Mouse (Mus musculus) bone marrow, adult 2 months (tissue): ENCODE measurements around the gene Clec3b. TPM values are rescaled to one million over a fixed set of nuclear protein-coding genes. Genes with fewer than 3 reads are reported as not detected.

Experiments
- H3K27ac ChIP-seq: fragments of 200-500 bp; 2 replicates; pipeline ENCODE4 v1.5.1; 2012; ENCODE audit warnings: low read depth, mild to moderate bottlenecking, control low read depth, inconsistent platforms, low read length; ENCODE audit not compliant: control insufficient read depth, poor library complexity, insufficient read depth
- H3K4me1 ChIP-seq: fragments of 200-500 bp; 2 replicates; pipeline ENCODE4 v1.6.1; 2011; ENCODE audit warnings: low read length; ENCODE audit not compliant: control insufficient read depth, insufficient read depth
- H3K4me3 ChIP-seq: fragments of 200-500 bp; replicated peaks from 2 replicates; pipeline ENCODE3; 2011; ENCODE audit warnings: mild to moderate bottlenecking, low read depth, low read length, control low read depth; ENCODE audit not compliant: control insufficient read depth
- CTCF ChIP-seq: fragments of 200-500 bp; IDR thresholded peaks from 2 replicates; pipeline ENCODE4 v1.5.1; 2011; ENCODE audit warnings: low read length, control low read depth; ENCODE audit not compliant: control insufficient read depth, insufficient read depth
- POLR2A ChIP-seq: fragments of 200-500 bp; IDR thresholded peaks from 2 replicates; pipeline ENCODE4 v1.6.1; 2011; ENCODE audit warnings: low read depth, mild to moderate bottlenecking, control low read depth, low read length, borderline replicate concordance; ENCODE audit not compliant: control insufficient read depth
- WGBS: fragments of 180-500 bp; shearing (Covaris S2); methylation state at CpG from one replicate; pipeline ENCODE4 v1.1.7; 2018; 5-methylcytosine and 5-hydroxymethylcytosine counted together
- polyA plus RNA-seq: library from polyadenylated mRNA; stranded (reverse); fragments of >200 nt; gene quantifications from 2 replicates; pipeline ENCODE4 v1.2.4, GENCODE M21; 2011; ENCODE audit warnings: low replicate concordance; ENCODE audit not compliant: missing spikeins, insufficient read depth, insufficient read length

Clec3b gene
- polyA plus RNA-seq, 1 experiment, result 3.1 TPM

DNA sequence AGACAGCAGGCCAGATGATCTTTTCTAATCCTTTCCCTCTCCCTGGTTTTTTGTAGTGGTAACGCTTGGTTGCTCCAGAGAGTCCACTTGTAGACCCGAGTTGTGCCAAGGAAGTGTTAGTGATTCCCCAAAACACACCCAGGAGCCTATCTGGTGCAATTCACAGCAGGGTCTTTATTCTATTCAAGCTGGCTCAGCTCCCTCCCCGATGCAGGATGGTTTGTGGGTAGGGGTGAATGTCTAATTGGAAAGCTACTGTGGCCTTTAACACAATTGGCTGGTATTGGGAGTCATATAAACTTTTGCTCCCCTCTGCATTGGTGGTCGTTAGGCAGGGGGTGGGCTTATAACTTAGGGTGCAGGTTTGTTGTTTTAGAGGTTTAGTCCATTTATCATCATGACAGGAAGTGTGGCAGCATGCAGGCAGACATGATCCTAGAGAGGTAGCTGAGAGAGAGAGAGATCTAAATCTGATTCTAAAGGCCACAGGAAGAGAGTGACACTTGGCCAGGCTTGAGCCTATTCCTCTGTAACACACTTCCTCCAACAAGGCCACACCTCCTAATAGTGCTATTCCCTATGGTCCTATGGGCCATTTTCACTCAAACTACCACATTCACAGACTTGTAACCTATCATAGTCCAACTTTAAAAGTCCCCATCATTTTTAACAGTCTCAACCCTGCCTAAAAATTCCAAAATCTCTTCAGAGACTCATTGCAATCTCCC, 10.7 kb upstream of the Clec3b start:
- Histone ChIP-seq H3K4me1 (no peaks in the 10 kb centered on the region), H3K4me3 (no peak overlapping the region), H3K27ac (no peak overlapping the region)
- TF ChIP-seq CTCF (no peak), POLR2A (no peak)
- 50% methylated on average over 4 of the region's 4 CpGs for WGBS

GRCm38 (mm10) chr9:123148430-123148829, 2.3 kb upstream of the Clec3b start:
- no peaks in the 10 kb centered on the region for H3K4me1 ChIP-seq
- TF ChIP-seq CTCF (no peak), POLR2A (no peak)
- no peak overlapping the region for H3K27ac ChIP-seq
- WGBS, result 85% methylated on average over 5 of the region's 5 CpGs
- H3K4me3 ChIP-seq, result no peak overlapping the region

GRCm38 (mm10) chr9:123151561-123151960, 815 bp downstream of the Clec3b start:
- H3K4me1 ChIP-seq, result no peaks in the 10 kb centered on the region
- no peak overlapping the region for H3K27ac ChIP-seq
- WGBS, result 26% methylated on average over 1 of the region's 1 CpGs
- no peak overlapping the region for H3K4me3 ChIP-seq
- no peak for TF ChIP-seq CTCF
- TF ChIP-seq POLR2A, result no peak

DNA sequence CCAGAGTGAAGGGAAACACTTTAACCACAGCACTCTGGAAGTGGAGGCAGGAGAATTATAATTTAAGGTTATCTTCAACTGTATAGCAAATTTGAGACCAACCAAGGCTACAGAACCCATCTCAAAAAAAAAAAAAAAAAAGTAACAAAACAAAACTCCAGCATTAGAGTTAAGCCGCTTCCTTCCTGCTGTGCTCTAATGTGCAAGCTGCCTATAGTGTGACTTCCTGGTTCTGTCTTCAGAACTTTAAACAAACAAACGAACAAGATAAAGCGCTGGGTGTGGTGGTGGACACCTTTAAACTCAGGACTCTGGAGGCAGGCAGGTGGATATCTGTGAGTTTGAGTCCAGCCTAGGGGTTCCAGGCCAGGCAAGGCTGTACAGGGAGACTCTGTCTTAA, 1.3 kb downstream of the Clec3b start:
- 8% methylated on average over 3 of the region's 3 CpGs for WGBS
- no peak overlapping the region for H3K27ac ChIP-seq
- H3K4me1 ChIP-seq, result no peaks in the 10 kb centered on the region
- no peak overlapping the region for H3K4me3 ChIP-seq
- TF ChIP-seq POLR2A, result no peak
- TF ChIP-seq CTCF, result no peak

- Histone ChIP-seq H3K4me3 (no peak overlapping the region), H3K4me1 (no peaks in the 10 kb centered on the region), H3K27ac (no peak overlapping the region)
- WGBS, result 70% methylated on average over 2 of the region's 2 CpGs
- no peak for TF ChIP-seq POLR2A
- TF ChIP-seq CTCF, result no peak
These were observed 2.4 kb downstream of the Clec3b start for GRCm38 (mm10) chr9:123153121-123153520.

GRCm38 (mm10) chr9:123156910-123157361, 6.2 kb downstream of the Clec3b start:
- Histone ChIP-seq H3K27ac (no peak overlapping the region; the same call in 1 of the 2 replicates), H3K4me3 (no peak overlapping the region), H3K4me1 (no peaks in the 10 kb centered on the region)
- WGBS, result 86% methylated on average over 30 of the region's 30 CpGs
- no peak for TF ChIP-seq CTCF
- TF ChIP-seq POLR2A, result no peak

- no peak overlapping the region for H3K27ac ChIP-seq
- H3K4me1 ChIP-seq, result no peaks in the 10 kb centered on the region
- H3K4me3 ChIP-seq, result no peak overlapping the region
- TF ChIP-seq CTCF (no peak), POLR2A (no peak)
These were observed 7.0 kb downstream of the Clec3b start for GRCm38 (mm10) chr9:123157699-123158098.

- TF ChIP-seq POLR2A, result no peak
- TF ChIP-seq CTCF, result peak; percentile 21; the same call in 1 of the 2 replicates
- Histone ChIP-seq H3K27ac (no peak overlapping the region), H3K4me1 (no peaks in the 10 kb centered on the region), H3K4me3 (no peak overlapping the region)
- WGBS, result 40% methylated on average over 8 of the region's 8 CpGs
These were observed 7.5 kb downstream of the Clec3b start for GRCm38 (mm10) chr9:123158125-123158836.
